Mouse (Mus musculus) embryonic facial prominence, embryonic 11.5 days (tissue): ENCODE results near the gene Csde1. TPM values are rescaled to one million over a fixed set of nuclear protein-coding genes. Genes with fewer than 3 reads are reported as not detected.
A peak's percentile ranks its signal among the peaks of the same experiment; 100 is the strongest.

Experiments used
- ATAC-seq: fragments of 200-750 bp; cut with Nextera tagmentation; replicated peaks from 2 replicates; pipeline ENCODE4 v1.8.0; 2017; ENCODE audit warnings: low read depth; ENCODE audit not compliant: insufficient number of reproducible peaks, low FRiP score, low TSS enrichment
- DNase-seq: peaks from one replicate; pipeline ENCODE4 v3.0.0-alpha.2; 2015; ENCODE audit warnings: low spot score
- H3K27ac ChIP-seq: fragments of 300-500 bp; sonication (generic); replicated peaks from 2 replicates; pipeline ENCODE4 v1.5.1; 2014; ENCODE audit warnings: mild to moderate bottlenecking, low read depth, low read length, control low read depth
- H3K27me3 ChIP-seq: fragments of 300-500 bp; sonication (generic); 2 replicates; pipeline ENCODE4 v1.6.1; 2014; ENCODE audit warnings: mild to moderate bottlenecking, low read length, moderate library complexity, mixed read lengths; ENCODE audit not compliant: control insufficient read depth, insufficient read depth
- H3K36me3 ChIP-seq: fragments of 300-500 bp; sonication (generic); replicated peaks from 2 replicates; pipeline ENCODE4 v1.6.1; 2014; ENCODE audit warnings: low read depth, mild to moderate bottlenecking, low read length, moderate library complexity, mixed read lengths; ENCODE audit not compliant: control insufficient read depth, insufficient read depth
- H3K4me1 ChIP-seq: fragments of 300-500 bp; sonication (generic); 2 replicates; pipeline ENCODE4 v1.6.1; 2014; ENCODE audit warnings: low read length, mixed read lengths; ENCODE audit not compliant: control insufficient read depth, insufficient read depth
- H3K4me2 ChIP-seq: fragments of 300-500 bp; sonication (generic); 2 replicates; pipeline ENCODE4 v1.6.1; 2014; ENCODE audit warnings: low read depth, mild to moderate bottlenecking, control low read depth, low read length, moderate library complexity
- H3K4me3 ChIP-seq: fragments of 300-500 bp; sonication (generic); 2 replicates; pipeline ENCODE4 v1.5.1; 2014; ENCODE audit warnings: low read depth, low read length, control low read depth
- H3K9ac ChIP-seq: fragments of 300-500 bp; sonication (generic); replicated peaks from 2 replicates; pipeline ENCODE4 v1.6.1; 2014; ENCODE audit warnings: mild to moderate bottlenecking, control low read depth, low read length
- H3K9me3 ChIP-seq: fragments of 300-500 bp; sonication (generic); replicated peaks from 2 replicates; pipeline ENCODE4 v1.6.1; 2016; ENCODE audit warnings: mild to moderate bottlenecking, low read length, inconsistent platforms, mixed read lengths; ENCODE audit not compliant: control insufficient read depth
- WGBS: fragments of 180-500 bp; shearing (Covaris S2); extraction: QIAGEN DNeasy Blood & Tissue Kit; methylation state at CpG from one replicate; pipeline ENCODE4 v1.1.7; 2014; 5-methylcytosine and 5-hydroxymethylcytosine counted together
- polyA plus RNA-seq: library from polyadenylated mRNA; unstranded; fragments of >200 nt; fragmentation: Nextera tagmentation; extraction: Ambion mirVana; gene quantifications from 2 replicates; pipeline ENCODE4 v1.2.1, GENCODE M21; 2014

The Csde1 gene
- polyA plus RNA-seq, 1 experiment from 2014 or later: 576 TPM

GRCm38 (mm10) chr3:102995605-102996321 is 24.5 kb upstream of the Csde1 start, which contains the start of gene Sike1:
Gene Sike1, plus strand, starts transcription at chr3:102995708.
- under 1% methylated on average over 54 of the region's 60 CpGs for WGBS

GRCm38 (mm10) chr3:102997036-102997435 is 23.2 kb upstream of the Csde1 start:
- DNase-seq (no peak), ATAC-seq (no peak)
- H3K4me2 ChIP-seq: no peak overlapping the region
- 82% methylated on average over 10 of the region's 10 CpGs for WGBS
- no peaks in the 10 kb centered on the region for H3K4me1 ChIP-seq
- no peak overlapping the region for H3K9ac ChIP-seq
- peaks cover 12% of the 10 kb centered on the region for H3K36me3 ChIP-seq
- H3K4me3 ChIP-seq: no peak overlapping the region
- H3K27ac ChIP-seq: no peak overlapping the region
- no peaks in the 10 kb centered on the region for H3K27me3 ChIP-seq
- H3K9me3 ChIP-seq: no peaks in the 10 kb centered on the region; the same call in 1 of the 2 replicates

More at GRCm38 (mm10) chr3:102995605-102996321, 24.5 kb upstream of the Csde1 start, which contains the start of gene Sike1:
- Histone ChIP-seq H3K27ac (peak within 1 kb of the TSS; percentile 70), H3K27me3 (no peaks in the 10 kb centered on the region), H3K9ac (peak within 1 kb of the TSS; percentile 86), H3K4me1 (no peaks in the 10 kb centered on the region), H3K4me2 (peak within 1 kb of the TSS; percentile 73), H3K36me3 (peaks cover 12% of the 10 kb centered on the region), H3K4me3 (peak within 1 kb of the TSS; percentile 81), H3K9me3 (no peaks in the 10 kb centered on the region; the same call in 1 of the 2 replicates)
- ATAC-seq (peak; percentile 95), DNase-seq (peak; percentile 93)

GRCm38 (mm10) chr3:102997591-102997990 is 22.6 kb upstream of the Csde1 start:
- ATAC-seq (no peak), DNase-seq (no peak)
- no peaks in the 10 kb centered on the region; the same call in 1 of the 2 replicates for H3K9me3 ChIP-seq
- WGBS: 95% methylated on average over 3 of the region's 3 CpGs
- no peaks in the 10 kb centered on the region for H3K4me1 ChIP-seq
- no peak overlapping the region for H3K27ac ChIP-seq
- H3K27me3 ChIP-seq: no peaks in the 10 kb centered on the region
- H3K9ac ChIP-seq: no peak overlapping the region
- peaks cover 12% of the 10 kb centered on the region for H3K36me3 ChIP-seq
- H3K4me3 ChIP-seq: no peak overlapping the region
- H3K4me2 ChIP-seq: no peak overlapping the region

- DNase-seq (no peak), ATAC-seq (no peak)
- H3K27me3 ChIP-seq: no peaks in the 10 kb centered on the region
- H3K27ac ChIP-seq: no peak overlapping the region
- no peaks in the 10 kb centered on the region; the same call in 1 of the 2 replicates for H3K9me3 ChIP-seq
- H3K36me3 ChIP-seq: peaks cover 18% of the 10 kb centered on the region
- no peak overlapping the region for H3K4me3 ChIP-seq
- no peaks in the 10 kb centered on the region for H3K4me1 ChIP-seq
- 96% methylated on average over 7 of the region's 7 CpGs for WGBS
- H3K9ac ChIP-seq: no peak overlapping the region
- no peak overlapping the region for H3K4me2 ChIP-seq
These were observed 18.6 kb upstream of the Csde1 start for GRCm38 (mm10) chr3:103001595-103001994.

- H3K36me3 ChIP-seq: no peaks in the 10 kb centered on the region
- no peak for ATAC-seq
- H3K9ac ChIP-seq: no peak overlapping the region
- no peak for DNase-seq
- no peak overlapping the region for H3K27ac ChIP-seq
- no peaks in the 10 kb centered on the region for H3K4me1 ChIP-seq
- H3K4me2 ChIP-seq: no peak overlapping the region
- 72% methylated on average over 2 of the region's 2 CpGs for WGBS
- no peak overlapping the region for H3K4me3 ChIP-seq
- H3K27me3 ChIP-seq: no peaks in the 10 kb centered on the region
- H3K9me3 ChIP-seq: no peaks in the 10 kb centered on the region
These were observed 2.9 kb upstream of the Csde1 start for GRCm38 (mm10) chr3:103017350-103017749.

- no peak for ATAC-seq
- no peak overlapping the region for H3K27ac ChIP-seq
- no peaks in the 10 kb centered on the region for H3K4me1 ChIP-seq
- no peaks in the 10 kb centered on the region for H3K27me3 ChIP-seq
- no peak overlapping the region for H3K4me3 ChIP-seq
- peak; percentile 17 for DNase-seq
- no peaks in the 10 kb centered on the region for H3K9me3 ChIP-seq
- no peak overlapping the region for H3K9ac ChIP-seq
- H3K4me2 ChIP-seq: no peak overlapping the region
- 96% methylated on average over 2 of the region's 2 CpGs for WGBS
- no peaks in the 10 kb centered on the region for H3K36me3 ChIP-seq
These were observed 764 bp upstream of the Csde1 start for GRCm38 (mm10) chr3:103019462-103019861.

GRCm38 (mm10) chr3:103020943-103021638 is 865 bp downstream of the Csde1 start:
- Histone ChIP-seq H3K36me3 (no peaks in the 10 kb centered on the region), H3K27me3 (no peaks in the 10 kb centered on the region), H3K27ac (peak overlapping the region; percentile 88), H3K9me3 (no peaks in the 10 kb centered on the region), H3K4me1 (no peaks in the 10 kb centered on the region), H3K9ac (peak overlapping the region; percentile 96), H3K4me3 (peak overlapping the region; percentile 78), H3K4me2 (peak overlapping the region; percentile 71)
- WGBS: under 1% methylated on average over 33 of the region's 37 CpGs
- ATAC-seq (peak; percentile 93), DNase-seq (peak; percentile 96)

GRCm38 (mm10) chr3:103026174-103026573 is 5.9 kb downstream of the Csde1 start:
- Histone ChIP-seq H3K36me3 (peaks cover 2% of the 10 kb centered on the region; the same call in 1 of the 2 replicates), H3K9me3 (no peaks in the 10 kb centered on the region), H3K9ac (no peak overlapping the region), H3K27ac (no peak overlapping the region), H3K4me2 (no peak overlapping the region), H3K4me3 (no peak overlapping the region), H3K27me3 (no peaks in the 10 kb centered on the region), H3K4me1 (no peaks in the 10 kb centered on the region)
- ATAC-seq: no peak
- DNase-seq: no peak
- 94% methylated on average over 1 of the region's 1 CpGs for WGBS
